Mouse (Mus musculus): Measurements from ENCODE around the gene Dstyk. TPM values are rescaled to one million over a fixed set of nuclear protein-coding genes. Genes with fewer than 3 reads are reported as not detected.

Gene Dstyk
- total and polyA plus RNA-seq, 3 experiments = 0.12 to 0.59 (median 0.21) TPM

- Histone ChIP-seq H3K4me1 (ENCODE audit: control insufficient read depth in 1 of 2, insufficient read depth in 2 of 2) (peaks cover 0 to 4% of the 10 kb centered on the region in 2 experiments; a peak in 2 of 4 replicates), H3K9ac (ENCODE audit: insufficient read depth, low read depth) (no peak overlapping the region), H3K27ac (ENCODE audit: insufficient read depth, low read depth) (no peak overlapping the region), H3K9me3 (replicated peaks; ENCODE audit: low read length) (no peaks in the 10 kb centered on the region), H3K4me2 (ENCODE audit: insufficient read depth, low read depth, poor library complexity, severe bottlenecking) (no peak overlapping the region), H3K4me3 (replicated peaks in 1 of 3; ENCODE audit: low read depth in 2 of 3, low read length in 2 of 3, poor library complexity in 1 of 3) (no peak overlapping the region), H3K27me3 (replicated peaks) (peaks cover 8% of the 10 kb centered on the region), H3K79me2 (replicated peaks; ENCODE audit: control insufficient read depth, extremely low read depth, insufficient read depth, poor library complexity, severe bottlenecking) (no peaks in the 10 kb centered on the region), H3K36me3 (replicated peaks in 1 of 2; ENCODE audit: control insufficient read depth in 1 of 2, insufficient read depth in 1 of 2, low read length in 1 of 2) (no peaks in the 10 kb centered on the region)
- in situ Hi-C loops (cut with MboI; ENCODE audit: low pct_ligation_motif_present, low pct_unique_long_range_greater_than_20kb, low sequenced_read_pairs) = no loop called here
- dilution Hi-C loops (cut with MboI; ENCODE audit: extremely low pct_ligation_motif_present, extremely low pct_unique_long_range_greater_than_20kb, low sequenced_read_pairs) = no loop called here
- no peak for TF ChIP-seq ZC3H11A (IDR thresholded peaks at IDR 0.05; ENCODE audit: low read depth, low read length)
- no peak for TF ChIP-seq IRF4 (IDR thresholded peaks at IDR 0.05; ENCODE audit: low read depth, low read length)
- no peak for TF ChIP-seq UBTF (IDR thresholded peaks at IDR 0.05; ENCODE audit: low read depth, low read length)
- TF ChIP-seq TCF12 (IDR thresholded peaks at IDR 0.05; ENCODE audit: low read depth, low read length) = no peak
- no peak for TF ChIP-seq MAX (IDR thresholded peaks at IDR 0.05; ENCODE audit: low read length)
- TF ChIP-seq MYC (IDR thresholded peaks at IDR 0.05; ENCODE audit: low read depth, low read length) = no peak
- TF ChIP-seq HCFC1 (IDR thresholded peaks at IDR 0.05; ENCODE audit: low read depth, low read length) = no peak
- no peak for TF ChIP-seq NELFE (IDR thresholded peaks at IDR 0.05; ENCODE audit: low read depth, low read length)
- no peak for TF ChIP-seq PAX5 (IDR thresholded peaks at IDR 0.05; ENCODE audit: low read length)
- TF ChIP-seq ZNF384 (IDR thresholded peaks at IDR 0.05; ENCODE audit: low read depth, low read length) = no peak
- no peak for DNase-seq (ENCODE audit: extremely low read depth)
Measured at GRCm38 (mm10) chr1:132433349-132433748, 16.0 kb downstream of the Dstyk start.

DNA sequence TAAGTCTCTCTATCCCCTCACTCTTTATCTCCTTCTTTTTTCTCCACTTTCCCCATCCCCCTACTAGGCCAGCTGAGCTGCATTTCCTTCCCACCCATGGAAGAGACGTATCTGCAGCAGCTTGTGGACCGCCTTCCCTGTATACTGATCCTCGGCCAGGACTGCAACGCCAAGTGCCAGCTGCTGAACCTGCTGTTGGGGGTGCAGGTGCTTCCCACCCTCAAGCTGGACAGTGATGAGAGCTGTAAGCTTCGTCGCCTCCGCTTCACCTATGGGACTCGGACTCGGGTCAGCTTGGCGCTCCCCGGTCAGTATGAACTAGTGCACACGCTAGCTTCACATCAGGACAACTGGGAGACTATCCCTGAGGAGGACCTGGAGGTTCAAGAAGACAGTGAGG, 16.7 kb downstream of the Dstyk start:
- no peaks in the 10 kb centered on the region for H3K9me3 ChIP-seq (replicated peaks; ENCODE audit: low read length)
- peaks cover 6% of the 10 kb centered on the region for H3K27me3 ChIP-seq (replicated peaks)
- peaks cover 0 to 4% of the 10 kb centered on the region in 2 experiments; a peak in 2 of 4 replicates for H3K4me1 ChIP-seq (ENCODE audit: control insufficient read depth in 1 of 2, insufficient read depth in 2 of 2)
- no peak overlapping the region for H3K9ac ChIP-seq (ENCODE audit: insufficient read depth, low read depth)
- no peak overlapping the region for H3K4me2 ChIP-seq (ENCODE audit: insufficient read depth, low read depth, poor library complexity, severe bottlenecking)
- in situ Hi-C loops (cut with MboI; ENCODE audit: low pct_ligation_motif_present, low pct_unique_long_range_greater_than_20kb, low sequenced_read_pairs) = no loop called here
- TF ChIP-seq POLR2A (IDR thresholded peaks at IDR 0.05; ENCODE audit: low read depth, low read length) (no peak), CHD2 (IDR thresholded peaks at IDR 0.05; ENCODE audit: low read length) (no peak), RAD21 (IDR thresholded peaks at IDR 0.05; ENCODE audit: low read depth, low read length) (no peak), MEF2A (IDR thresholded peaks at IDR 0.05; ENCODE audit: borderline replicate concordance, low read depth, low read length) (no peak), TCF12 (IDR thresholded peaks at IDR 0.05; ENCODE audit: low read depth, low read length) (no peak), KAT2A (IDR thresholded peaks at IDR 0.05; ENCODE audit: insufficient replicate concordance, low read length) (no peak), MYC (IDR thresholded peaks at IDR 0.05; ENCODE audit: low read depth, low read length) (no peak), NRF1 (IDR thresholded peaks at IDR 0.05; ENCODE audit: low read depth, low read length) (no peak), ELF1 (IDR thresholded peaks at IDR 0.05; ENCODE audit: low read depth, low read length) (no peak), EP300 (IDR thresholded peaks at IDR 0.05; ENCODE audit: low read length) (no peak), BHLHE40 (IDR thresholded peaks at IDR 0.05; ENCODE audit: low read depth, low read length) (no peak), IRF4 (IDR thresholded peaks at IDR 0.05; ENCODE audit: low read depth, low read length) (no peak), NELFE (IDR thresholded peaks at IDR 0.05; ENCODE audit: low read depth, low read length) (no peak), SMC3 (IDR thresholded peaks at IDR 0.05; ENCODE audit: low read depth, low read length) (no peak)
- H3K79me2 ChIP-seq (replicated peaks; ENCODE audit: control insufficient read depth, extremely low read depth, insufficient read depth, poor library complexity, severe bottlenecking) = no peaks in the 10 kb centered on the region
- no peak for DNase-seq (ENCODE audit: extremely low read depth)
- H3K36me3 ChIP-seq (replicated peaks in 1 of 2; ENCODE audit: control insufficient read depth in 1 of 2, insufficient read depth in 1 of 2, low read length in 1 of 2) = no peaks in the 10 kb centered on the region
- dilution Hi-C loops (cut with MboI; ENCODE audit: extremely low pct_ligation_motif_present, extremely low pct_unique_long_range_greater_than_20kb, low sequenced_read_pairs) = no loop called here
- H3K4me3 ChIP-seq (replicated peaks in 1 of 3; ENCODE audit: low read depth in 2 of 3, low read length in 2 of 3, poor library complexity in 1 of 3) = no peak overlapping the region
- H3K27ac ChIP-seq (ENCODE audit: insufficient read depth, low read depth) = no peak overlapping the region

Measured in CH12.LX (cell line).